Comparison of ENCODE assay signal across 9 mouse cellular contexts in genomic region chr14:121983009-121983933, GRCm38 (mm10). TPM values are rescaled to one million over a fixed set of nuclear protein-coding genes. Genes with fewer than 3 reads are reported as not detected.
A peak's percentile ranks its signal among the peaks of the same experiment; 100 is the strongest.
DNase-seq lines count a peak whose midpoint lies in the region; ATAC-seq and TF ChIP-seq lines count a peak whose summit lies in the region.
"Had no signal": no experiment of that assay in that cellular context is flagged by ENCODE, and none has a peak within 500 bp of the region (broad histone marks: within the 10 kb centered on the region; RNA-seq: fewer than 3 reads in every experiment).

No protein-coding gene starts in this region.

- TF ChIP-seq CTCF in lung, adult 2 months (IDR thresholded peaks at IDR 0.05; ENCODE audit: insufficient read depth, low read length): no peak
- no peak for TF ChIP-seq CTCF in stomach, postnatal 0 days (IDR thresholded peaks at IDR 0.05; ENCODE audit: low read depth)

- H3K36me3 ChIP-seq in lung, embryonic 15.5 days: no peaks in the 10 kb centered on the region
- no peaks in the 10 kb centered on the region for H3K36me3 ChIP-seq in intestine, embryonic 14.5 days (ENCODE audit: control insufficient read depth, insufficient read depth, low read length)
- H3K36me3 ChIP-seq in stomach, postnatal 0 days (ENCODE audit: control insufficient read depth, insufficient read depth, low read length): no peaks in the 10 kb centered on the region
- H3K36me3 ChIP-seq: hindbrain, embryonic 15.5 days; neural tube, embryonic 12.5 days had no signal

- H3K9me3 ChIP-seq in lung, embryonic 15.5 days: no peaks in the 10 kb centered on the region
- H3K9me3 ChIP-seq in intestine, embryonic 14.5 days (ENCODE audit: control insufficient read depth, low read length): no peaks in the 10 kb centered on the region
- no peaks in the 10 kb centered on the region for H3K9me3 ChIP-seq in stomach, postnatal 0 days (ENCODE audit: control insufficient read depth, low read length)
- H3K9me3 ChIP-seq: hindbrain, embryonic 15.5 days; neural tube, embryonic 12.5 days had no signal

- no peak overlapping the region for H3K9ac ChIP-seq in lung, embryonic 15.5 days
- no peak overlapping the region for H3K9ac ChIP-seq in intestine, embryonic 14.5 days (ENCODE audit: low read length)
- H3K9ac ChIP-seq in stomach, postnatal 0 days (ENCODE audit: low read length): no peak overlapping the region
- H3K9ac ChIP-seq: hindbrain, embryonic 15.5 days; neural tube, embryonic 12.5 days had no signal

- WGBS in lung, embryonic 15.5 days: 30% methylated on average over 8 of the region's 8 CpGs
- 37% methylated on average over 8 of the region's 8 CpGs for WGBS in lung, adult 2 months
- WGBS in intestine, embryonic 14.5 days: 40% methylated on average over 8 of the region's 8 CpGs
- WGBS in stomach, postnatal 0 days: 41% methylated on average over 8 of the region's 8 CpGs

- TF ChIP-seq POLR2A in lung, adult 2 months (IDR thresholded peaks at IDR 0.05; ENCODE audit: borderline replicate concordance, extremely low read depth, low read depth, low read length): no peak

- H3K27me3 ChIP-seq in lung, embryonic 15.5 days: no peaks in the 10 kb centered on the region
- no peaks in the 10 kb centered on the region for H3K27me3 ChIP-seq in intestine, embryonic 14.5 days (replicated peaks; ENCODE audit: control insufficient read depth, insufficient read depth, low read length)
- no peaks in the 10 kb centered on the region for H3K27me3 ChIP-seq in stomach, postnatal 0 days (ENCODE audit: control insufficient read depth, insufficient read depth, low read length)
- H3K27me3 ChIP-seq: hindbrain, embryonic 15.5 days; neural tube, embryonic 12.5 days had no signal

- no peak overlapping the region for H3K4me3 ChIP-seq in lung, embryonic 15.5 days
- H3K4me3 ChIP-seq in lung, adult 2 months (replicated peaks; ENCODE audit: extremely low read depth, low read depth, low read length): no peak overlapping the region
- no peak overlapping the region for H3K4me3 ChIP-seq in intestine, embryonic 14.5 days (ENCODE audit: low read depth, low read length)
- H3K4me3 ChIP-seq in stomach, postnatal 0 days (ENCODE audit: low read depth, low read length): no peak overlapping the region
- H3K4me3 ChIP-seq: hindbrain, embryonic 15.5 days; neural tube, embryonic 12.5 days had no signal

- peaks cover 11% of the 10 kb centered on the region; the same call in 1 of the 2 replicates for H3K4me1 ChIP-seq in lung, embryonic 15.5 days
- H3K4me1 ChIP-seq in lung, adult 2 months (ENCODE audit: control insufficient read depth, insufficient read depth, low read length): 0 out of 2 replicates have a peak, but pooled peaks cover 3% of the 10 kb centered on the region
- peaks cover 6% of the 10 kb centered on the region; the same call in 1 of the 2 replicates for H3K4me1 ChIP-seq in intestine, embryonic 14.5 days (replicated peaks; ENCODE audit: control insufficient read depth, insufficient read depth, low read length)
- H3K4me1 ChIP-seq in stomach, postnatal 0 days (replicated peaks; ENCODE audit: control insufficient read depth, insufficient read depth): 0 out of 2 replicates have a peak, but pooled peaks cover 3% of the 10 kb centered on the region
- H3K4me1 ChIP-seq: hindbrain, embryonic 15.5 days; neural tube, embryonic 12.5 days had no signal

- no peak; the same call in 1 of the 2 replicates for ATAC-seq in lung, embryonic 15.5 days (ENCODE audit: borderline replicate concordance, extremely low read depth, low FRiP score, low TSS enrichment)
- peak; percentile 82; the same call in 1 of the 2 replicates for ATAC-seq in intestine, embryonic 14.5 days (replicated peaks; ENCODE audit: low FRiP score, low TSS enrichment, low read depth)
- ATAC-seq in stomach, postnatal 0 days (ENCODE audit: low FRiP score, low TSS enrichment): no peak

- H3K27ac ChIP-seq in lung, embryonic 15.5 days: peak overlapping the region; percentile 65
- H3K27ac ChIP-seq in intestine, embryonic 14.5 days (ENCODE audit: low read depth): peak overlapping the region; percentile 59; the same call in 1 of the 2 replicates
- H3K27ac ChIP-seq in stomach, postnatal 0 days (replicated peaks): no peak overlapping the region
- H3K27ac ChIP-seq: hindbrain, embryonic 15.5 days; neural tube, embryonic 12.5 days had no signal

- TF ChIP-seq EP300 in stomach, postnatal 0 days (optimal IDR thresholded peaks at IDR 0.05): no peak

- no peak overlapping the region for H3K4me2 ChIP-seq in lung, embryonic 15.5 days
- no peak overlapping the region; the same call in 1 of the 2 replicates for H3K4me2 ChIP-seq in intestine, embryonic 14.5 days (ENCODE audit: low read length)
- no peak overlapping the region for H3K4me2 ChIP-seq in stomach, postnatal 0 days (replicated peaks; ENCODE audit: low read depth)
- H3K4me2 ChIP-seq: hindbrain, embryonic 15.5 days; neural tube, embryonic 12.5 days had no signal

- DNase-seq in lung, adult 2 months: no peak
- DNase-seq in intestine, embryonic 14.5 days (ENCODE audit: low spot score): no peak
- DNase-seq in kidney, postnatal 36 days: peak; percentile 40 to 42
- peak; percentile 15 for DNase-seq in stomach, postnatal 0 days (ENCODE audit: low spot score)
- DNase-seq in right cerebral cortex, postnatal 36 days (ENCODE audit: low spot score in 2 of 2): no peak
- DNase-seq in gastrocnemius, adult 18-20 months (ENCODE audit: low spot score): no peak

RNA-seq across cellular contexts. Expression of gene Gpr183, which starts 18.3 kb away (rescaled TPM):
- polyA plus RNA-seq in lung, embryonic 15.5 days (2015; fragmentation: Nextera tagmentation; extraction: Ambion mirVana): 2.9 and 3.2 TPM in 2 replicates
- polyA plus RNA-seq in lung, adult 2 months (2012; rRNA removed): 2.3 and 3.1 TPM in 2 replicates
- polyA plus RNA-seq in intestine, embryonic 14.5 days (2014; fragmentation: Nextera tagmentation; extraction: Ambion mirVana): 3.4 and 4.7 TPM in 2 replicates
- polyA plus RNA-seq in stomach, postnatal 0 days (2015; fragmentation: Nextera tagmentation; extraction: Ambion mirVana): 1.8 and 2.0 TPM in 2 replicates
- under 1 TPM in 1 of 2 experiments, not detected in 1; 0.40 TPM for total RNA-seq in gastrocnemius, adult 18-20 months (2021)

RNA-seq across cellular contexts. Expression of gene Timm8a2, which starts 51.2 kb away (rescaled TPM):
- polyA plus RNA-seq in lung, embryonic 15.5 days (2015; fragmentation: Nextera tagmentation; extraction: Ambion mirVana): not detected in 2 replicates
- not detected in 2 replicates for polyA plus RNA-seq in lung, adult 2 months (2012; rRNA removed)
- polyA plus RNA-seq in intestine, embryonic 14.5 days (2014; fragmentation: Nextera tagmentation; extraction: Ambion mirVana): not detected in 2 replicates
- polyA plus RNA-seq in stomach, postnatal 0 days (2015; fragmentation: Nextera tagmentation; extraction: Ambion mirVana): not detected in 2 replicates
- not detected for total RNA-seq in gastrocnemius, adult 18-20 months (2021)
- polyA plus RNA-seq: hindbrain, embryonic 15.5 days; neural tube, embryonic 12.5 days had no signal

Comparison
In these comparisons a context has a peak if more than half of its experiments do, and no peak if none do; other contexts are left out.
1. DNase-seq: peak in kidney, postnatal 36 days (2 of 2) and stomach, postnatal 0 days (single experiment); none in lung, adult 2 months (single experiment), intestine, embryonic 14.5 days (single experiment), right cerebral cortex, postnatal 36 days (0 of 2) and gastrocnemius, adult 18-20 months (single experiment).